Mouse (Mus musculus): ENCODE measurements around the gene Garnl3. TPM values are rescaled to one million over a fixed set of nuclear protein-coding genes. Genes with fewer than 3 reads are reported as not detected.

The Garnl3 gene
- total and polyA plus RNA-seq, 2 experiments from 2014 or later = 56.1 to 96.9 TPM

GRCm38 (mm10) chr2:33089356-33090032, 42.0 kb downstream of the Garnl3 start:
- Histone ChIP-seq H3K4me2 (ENCODE audit: low read depth, low read length) (no peak overlapping the region), H3K9me3 (ENCODE audit: low read length) (no peaks in the 10 kb centered on the region), H3K4me1 (ENCODE audit: insufficient read depth, low read length) (no peaks in the 10 kb centered on the region), H3K27ac (no peak overlapping the region), H3K9ac (replicated peaks; ENCODE audit: low read length) (no peak overlapping the region), H3K27me3 (ENCODE audit: insufficient read depth, low read length) (no peaks in the 10 kb centered on the region), H3K36me3 (ENCODE audit: insufficient read depth, low read length) (no peaks in the 10 kb centered on the region), H3K4me3 (ENCODE audit: low read length) (no peak overlapping the region)
- ATAC-seq = no peak
- 73% methylated on average over 5 of the region's 5 CpGs for WGBS
- DNase-seq (ENCODE audit: low spot score) = no peak
- TF ChIP-seq CTCF (IDR thresholded peaks at IDR 0.05; ENCODE audit: low read depth) = no peak

GRCm38 (mm10) chr2:33086671-33087363, 44.6 kb downstream of the Garnl3 start:
- H3K4me3 ChIP-seq (ENCODE audit: low read length) = no peak overlapping the region
- 56% methylated on average over 7 of the region's 7 CpGs for WGBS

GRCm38 (mm10) chr2:33086016-33086596, 45.3 kb downstream of the Garnl3 start:
- DNase-seq (ENCODE audit: low spot score) = peak; percentile 57
- ATAC-seq = no peak
- no peak for TF ChIP-seq CTCF (IDR thresholded peaks at IDR 0.05; ENCODE audit: low read depth)
- H3K9me3 ChIP-seq (ENCODE audit: low read length) = no peaks in the 10 kb centered on the region
- H3K4me2 ChIP-seq (ENCODE audit: low read depth, low read length) = peak overlapping the region; percentile 43
- H3K4me3 ChIP-seq (ENCODE audit: low read length) = peak overlapping the region; percentile 19
- peak overlapping the region; percentile 46 for H3K9ac ChIP-seq (replicated peaks; ENCODE audit: low read length)
- H3K36me3 ChIP-seq (ENCODE audit: insufficient read depth, low read length) = no peaks in the 10 kb centered on the region
- no peaks in the 10 kb centered on the region for H3K27me3 ChIP-seq (ENCODE audit: insufficient read depth, low read length)
- 28% methylated on average over 7 of the region's 7 CpGs for WGBS
- H3K4me1 ChIP-seq (ENCODE audit: insufficient read depth, low read length) = no peaks in the 10 kb centered on the region
- peak overlapping the region; percentile 62 for H3K27ac ChIP-seq

More at GRCm38 (mm10) chr2:33086671-33087363, 44.6 kb downstream of the Garnl3 start:
- Histone ChIP-seq H3K9ac (replicated peaks; ENCODE audit: low read length) (no peak overlapping the region; the same call in 1 of the 2 replicates), H3K36me3 (ENCODE audit: insufficient read depth, low read length) (no peaks in the 10 kb centered on the region), H3K27me3 (ENCODE audit: insufficient read depth, low read length) (no peaks in the 10 kb centered on the region), H3K4me2 (ENCODE audit: low read depth, low read length) (peak overlapping the region; percentile 43), H3K27ac (peak overlapping the region; percentile 62), H3K9me3 (ENCODE audit: low read length) (no peaks in the 10 kb centered on the region), H3K4me1 (ENCODE audit: insufficient read depth, low read length) (no peaks in the 10 kb centered on the region)
- no peak for ATAC-seq
- DNase-seq (ENCODE audit: low spot score) = peak; percentile 41
- no peak for TF ChIP-seq CTCF (IDR thresholded peaks at IDR 0.05; ENCODE audit: low read depth)

- WGBS = 98% methylated on average over 3 of the region's 3 CpGs
- no peak for ATAC-seq
- Histone ChIP-seq H3K36me3 (ENCODE audit: insufficient read depth, low read length) (no peaks in the 10 kb centered on the region), H3K4me1 (ENCODE audit: insufficient read depth, low read length) (no peaks in the 10 kb centered on the region), H3K27me3 (ENCODE audit: insufficient read depth, low read length) (no peaks in the 10 kb centered on the region), H3K27ac (no peak overlapping the region), H3K4me2 (ENCODE audit: low read depth, low read length) (no peak overlapping the region), H3K4me3 (ENCODE audit: low read length) (no peak overlapping the region), H3K9ac (replicated peaks; ENCODE audit: low read length) (no peak overlapping the region), H3K9me3 (ENCODE audit: low read length) (no peaks in the 10 kb centered on the region)
- DNase-seq (ENCODE audit: low spot score) = no peak
- TF ChIP-seq CTCF (IDR thresholded peaks at IDR 0.05; ENCODE audit: low read depth) = no peak
These were observed 47.2 kb downstream of the Garnl3 start for GRCm38 (mm10) chr2:33084221-33084620.

GRCm38 (mm10) chr2:33080166-33080565, 51.3 kb downstream of the Garnl3 start:
- no peak overlapping the region for H3K9ac ChIP-seq (replicated peaks; ENCODE audit: low read length)
- no peak for ATAC-seq
- peak; percentile 44 for DNase-seq (ENCODE audit: low spot score)
- WGBS = 46% methylated on average over 4 of the region's 4 CpGs
- H3K4me1 ChIP-seq (ENCODE audit: insufficient read depth, low read length) = no peaks in the 10 kb centered on the region; the same call in 1 of the 2 replicates
- no peaks in the 10 kb centered on the region for H3K36me3 ChIP-seq (ENCODE audit: insufficient read depth, low read length)
- no peak overlapping the region for H3K4me3 ChIP-seq (ENCODE audit: low read length)
- no peaks in the 10 kb centered on the region for H3K27me3 ChIP-seq (ENCODE audit: insufficient read depth, low read length)
- no peak for TF ChIP-seq CTCF (IDR thresholded peaks at IDR 0.05; ENCODE audit: low read depth)
- H3K9me3 ChIP-seq (ENCODE audit: low read length) = no peaks in the 10 kb centered on the region
- H3K27ac ChIP-seq = no peak overlapping the region
- no peak overlapping the region for H3K4me2 ChIP-seq (ENCODE audit: low read depth, low read length)

GRCm38 (mm10) chr2:33077252-33077651, 54.2 kb downstream of the Garnl3 start:
- peak; percentile 65 for TF ChIP-seq CTCF (IDR thresholded peaks at IDR 0.05; ENCODE audit: low read depth)
- WGBS = 40% methylated on average over 3 of the region's 3 CpGs
- peak; percentile 49 for DNase-seq (ENCODE audit: low spot score)

More at GRCm38 (mm10) chr2:33077252-33077651, 54.2 kb downstream of the Garnl3 start:
- Histone ChIP-seq H3K4me3 (ENCODE audit: low read length) (no peak overlapping the region), H3K9me3 (ENCODE audit: low read length) (no peaks in the 10 kb centered on the region), H3K9ac (replicated peaks; ENCODE audit: low read length) (no peak overlapping the region), H3K36me3 (ENCODE audit: insufficient read depth, low read length) (no peaks in the 10 kb centered on the region), H3K4me1 (ENCODE audit: insufficient read depth, low read length) (no peaks in the 10 kb centered on the region; the same call in 1 of the 2 replicates), H3K27ac (no peak overlapping the region), H3K27me3 (ENCODE audit: insufficient read depth, low read length) (no peaks in the 10 kb centered on the region), H3K4me2 (ENCODE audit: low read depth, low read length) (no peak overlapping the region)
- ATAC-seq = no peak
